Mouse (Mus musculus) C2C12 (cell line): Measurements from ENCODE around the gene Abi3.

Experiments used
- CEBPB ChIP-seq: IDR thresholded peaks from one replicate; pipeline ENCODE4 v1.6.1; 2011; ENCODE audit warnings: low read depth, mild to moderate bottlenecking, control low read depth, moderate library complexity
- CTCF ChIP-seq: IDR thresholded peaks from one replicate; pipeline ENCODE4 v1.5.1; 2011; ENCODE audit not compliant: control insufficient read depth, insufficient read depth, insufficient read length
- FOSL1 ChIP-seq: IDR thresholded peaks from one replicate; pipeline ENCODE4 v1.8.0; 2011; ENCODE audit warnings: mild to moderate bottlenecking, low read length; ENCODE audit not compliant: poor library complexity, insufficient read depth, severe bottlenecking
- MAX ChIP-seq: IDR thresholded peaks from one replicate; pipeline ENCODE4 v1.6.1; 2011; ENCODE audit warnings: mild to moderate bottlenecking, control low read depth
- MYOG ChIP-seq: IDR thresholded peaks from one replicate; pipeline ENCODE4 v1.6.1; 2011; ENCODE audit not compliant: control insufficient read depth, insufficient read length; ENCODE audit errors: extremely low read depth
- USF1 ChIP-seq: IDR thresholded peaks from one replicate; pipeline ENCODE4 v1.6.1; 2011; ENCODE audit warnings: low read depth, mild to moderate bottlenecking, control low read depth, moderate library complexity

DNA sequence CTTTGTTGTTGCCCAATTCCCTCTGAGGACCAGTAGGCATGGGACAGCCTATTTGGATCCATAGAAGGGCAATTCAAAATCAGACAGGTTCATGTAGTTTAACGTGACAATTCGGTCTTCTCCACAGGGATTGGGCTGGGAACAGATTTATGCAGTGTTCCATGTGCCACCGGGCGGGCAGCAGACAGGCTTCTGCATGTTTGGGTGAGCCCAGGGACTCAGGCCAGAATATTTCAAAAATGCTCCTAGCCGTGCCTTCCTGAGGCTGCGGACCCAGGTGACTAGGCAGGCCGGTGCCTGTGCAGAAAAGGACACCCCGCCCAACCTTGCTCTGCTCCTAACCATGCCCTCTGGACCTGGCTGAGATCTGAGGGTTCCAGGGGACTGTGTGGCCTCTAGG, 23.1 kb downstream of the Abi3 start:
- TF ChIP-seq USF1, result no peak
- TF ChIP-seq MYOG, result no peak
- no peak for TF ChIP-seq CTCF
- no peak for TF ChIP-seq MAX
- TF ChIP-seq FOSL1, result no peak
- no peak for TF ChIP-seq CEBPB
